Mouse (Mus musculus): ENCODE measurements at regions not wholly inside any gene's neighbourhood (a gene's known extent, or its start where the extent isn't known, plus 50 kb on each side); places are given as distances from the start of the nearest gene placed in this dataset.

- H3K4me1 ChIP-seq (ENCODE audit: control insufficient read depth, insufficient read depth, low read length) = no peaks in the 10 kb centered on the region
- no peak overlapping the region for H3K4me3 ChIP-seq (ENCODE audit: insufficient read depth, low read depth, low read length)
- DNase-seq = no peak
- no peak overlapping the region for H3K27ac ChIP-seq (ENCODE audit: insufficient read depth, low read depth, low read length)
- no peaks in the 10 kb centered on the region for H3K36me3 ChIP-seq (ENCODE audit: control insufficient read depth, insufficient read depth, low read length)
- no peaks in the 10 kb centered on the region for H3K27me3 ChIP-seq (replicated peaks; ENCODE audit: control insufficient read depth, insufficient read depth, low read length)
- WGBS = 75% methylated on average over 4 of the region's 4 CpGs
- no peak for TF ChIP-seq POLR2A (IDR thresholded peaks at IDR 0.05; ENCODE audit: low read depth, low read length)
- TF ChIP-seq CTCF (conservative IDR thresholded peaks at IDR 0.05; ENCODE audit: insufficient read depth, insufficient read length, low read depth, low read length) = no peak
Measured at GRCm38 (mm10) chr1:19615688-19616087, 407.0 kb downstream of the Tfap2b start.

- no peak for DNase-seq
- H3K27me3 ChIP-seq (replicated peaks; ENCODE audit: control insufficient read depth, insufficient read depth, low read length) = no peaks in the 10 kb centered on the region
- H3K4me3 ChIP-seq (ENCODE audit: insufficient read depth, low read depth, low read length) = no peak overlapping the region
- 81% methylated on average over 8 of the region's 8 CpGs for WGBS
- H3K27ac ChIP-seq (ENCODE audit: insufficient read depth, low read depth, low read length) = no peak overlapping the region
- H3K4me1 ChIP-seq (ENCODE audit: control insufficient read depth, insufficient read depth, low read length) = no peaks in the 10 kb centered on the region
- TF ChIP-seq CTCF (conservative IDR thresholded peaks at IDR 0.05; ENCODE audit: insufficient read depth, insufficient read length, low read depth, low read length) (no peak), POLR2A (IDR thresholded peaks at IDR 0.05; ENCODE audit: low read depth, low read length) (no peak)
- H3K36me3 ChIP-seq (ENCODE audit: control insufficient read depth, insufficient read depth, low read length) = no peaks in the 10 kb centered on the region
Measured at GRCm38 (mm10) chr1:19639136-19639535, 430.4 kb downstream of the Tfap2b start.

- H3K27me3 ChIP-seq (replicated peaks; ENCODE audit: control insufficient read depth, insufficient read depth, low read length) = no peaks in the 10 kb centered on the region
- no peaks in the 10 kb centered on the region for H3K36me3 ChIP-seq (ENCODE audit: control insufficient read depth, insufficient read depth, low read length)
- no peak overlapping the region for H3K4me3 ChIP-seq (ENCODE audit: insufficient read depth, low read depth, low read length)
- no peak for TF ChIP-seq CTCF (conservative IDR thresholded peaks at IDR 0.05; ENCODE audit: insufficient read depth, insufficient read length, low read depth, low read length)
- no peak for TF ChIP-seq POLR2A (IDR thresholded peaks at IDR 0.05; ENCODE audit: low read depth, low read length)
- 84% methylated on average over 2 of the region's 2 CpGs for WGBS
- DNase-seq = no peak
- no peak overlapping the region for H3K27ac ChIP-seq (ENCODE audit: insufficient read depth, low read depth, low read length)
- no peaks in the 10 kb centered on the region for H3K4me1 ChIP-seq (ENCODE audit: control insufficient read depth, insufficient read depth, low read length)
Measured at GRCm38 (mm10) chr1:19647713-19648589, 439.2 kb downstream of the Tfap2b start.

GRCm38 (mm10) chr1:19662142-19662541 is 453.4 kb downstream of the Tfap2b start:
- Histone ChIP-seq H3K36me3 (ENCODE audit: control insufficient read depth, insufficient read depth, low read length) (no peaks in the 10 kb centered on the region), H3K27ac (ENCODE audit: insufficient read depth, low read depth, low read length) (no peak overlapping the region), H3K4me3 (ENCODE audit: insufficient read depth, low read depth, low read length) (no peak overlapping the region), H3K4me1 (ENCODE audit: control insufficient read depth, insufficient read depth, low read length) (no peaks in the 10 kb centered on the region), H3K27me3 (replicated peaks; ENCODE audit: control insufficient read depth, insufficient read depth, low read length) (no peaks in the 10 kb centered on the region)
- DNase-seq = no peak
- TF ChIP-seq POLR2A (IDR thresholded peaks at IDR 0.05; ENCODE audit: low read depth, low read length) = no peak
- WGBS = 83% methylated on average over 5 of the region's 5 CpGs

GRCm38 (mm10) chr1:19662779-19663178 is 454.1 kb downstream of the Tfap2b start:
- Histone ChIP-seq H3K36me3 (ENCODE audit: control insufficient read depth, insufficient read depth, low read length) (no peaks in the 10 kb centered on the region), H3K4me3 (ENCODE audit: insufficient read depth, low read depth, low read length) (no peak overlapping the region), H3K27me3 (replicated peaks; ENCODE audit: control insufficient read depth, insufficient read depth, low read length) (no peaks in the 10 kb centered on the region), H3K27ac (ENCODE audit: insufficient read depth, low read depth, low read length) (no peak overlapping the region), H3K4me1 (ENCODE audit: control insufficient read depth, insufficient read depth, low read length) (no peaks in the 10 kb centered on the region)
- WGBS = 93% methylated on average over 2 of the region's 2 CpGs
- no peak for TF ChIP-seq CTCF (conservative IDR thresholded peaks at IDR 0.05; ENCODE audit: insufficient read depth, insufficient read length, low read depth, low read length)
- TF ChIP-seq POLR2A (IDR thresholded peaks at IDR 0.05; ENCODE audit: low read depth, low read length) = no peak
- no peak for DNase-seq

DNA sequence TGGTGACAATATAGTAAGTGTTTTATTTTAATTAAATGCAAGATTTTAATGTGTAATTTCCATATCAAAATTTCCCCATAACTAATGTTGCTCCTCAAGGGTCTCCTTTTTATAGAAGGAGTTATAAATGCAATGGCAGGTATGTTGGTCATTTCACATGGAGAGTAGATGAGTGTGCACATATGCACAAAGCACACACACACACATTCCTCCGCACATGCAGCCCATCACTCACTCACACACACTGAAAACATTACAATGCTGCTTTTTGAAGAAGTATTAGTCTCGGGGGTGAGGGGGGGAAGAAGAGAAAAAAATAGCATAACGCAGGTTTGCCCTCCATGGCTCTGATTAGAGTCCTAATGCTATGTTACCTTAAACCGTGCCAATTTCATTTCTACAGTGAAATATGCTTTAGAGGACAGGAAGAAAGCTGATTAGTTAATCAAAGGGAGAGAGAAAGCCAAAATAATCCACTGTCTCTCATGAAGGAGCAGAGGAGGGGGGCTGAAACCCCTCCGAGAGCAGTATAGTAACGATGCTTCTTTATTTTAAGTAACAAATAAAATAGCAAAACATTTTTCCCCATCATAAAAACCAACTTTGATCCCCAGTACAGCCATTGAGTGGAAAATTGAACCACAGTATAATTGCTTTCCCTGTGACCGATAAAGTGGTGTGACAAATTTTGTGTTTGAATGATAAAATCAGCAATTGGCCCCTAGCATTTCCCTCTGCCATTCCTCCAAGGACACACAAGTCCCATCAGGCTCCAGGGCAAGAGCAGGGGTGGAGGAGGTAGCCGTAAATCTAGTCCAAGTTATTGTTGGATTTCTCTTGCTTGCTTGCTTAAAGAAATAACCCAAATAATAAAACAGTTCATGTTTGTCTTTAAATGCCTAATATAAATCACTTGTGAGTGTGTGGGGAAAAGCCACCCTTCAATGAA is 465.0 kb downstream of the Tfap2b start:
- 46% methylated on average over 8 of the region's 8 CpGs for WGBS
- Histone ChIP-seq H3K4me3 (ENCODE audit: insufficient read depth, low read depth, low read length) (no peak overlapping the region), H3K36me3 (ENCODE audit: control insufficient read depth, insufficient read depth, low read length) (no peaks in the 10 kb centered on the region), H3K27ac (ENCODE audit: insufficient read depth, low read depth, low read length) (no peak overlapping the region), H3K27me3 (replicated peaks; ENCODE audit: control insufficient read depth, insufficient read depth, low read length) (no peaks in the 10 kb centered on the region), H3K4me1 (ENCODE audit: control insufficient read depth, insufficient read depth, low read length) (no peaks in the 10 kb centered on the region)
- TF ChIP-seq POLR2A (IDR thresholded peaks at IDR 0.05; ENCODE audit: low read depth, low read length) = no peak
- TF ChIP-seq CTCF (conservative IDR thresholded peaks at IDR 0.05; ENCODE audit: insufficient read depth, insufficient read length, low read depth, low read length) = no peak
- DNase-seq = no peak

DNA sequence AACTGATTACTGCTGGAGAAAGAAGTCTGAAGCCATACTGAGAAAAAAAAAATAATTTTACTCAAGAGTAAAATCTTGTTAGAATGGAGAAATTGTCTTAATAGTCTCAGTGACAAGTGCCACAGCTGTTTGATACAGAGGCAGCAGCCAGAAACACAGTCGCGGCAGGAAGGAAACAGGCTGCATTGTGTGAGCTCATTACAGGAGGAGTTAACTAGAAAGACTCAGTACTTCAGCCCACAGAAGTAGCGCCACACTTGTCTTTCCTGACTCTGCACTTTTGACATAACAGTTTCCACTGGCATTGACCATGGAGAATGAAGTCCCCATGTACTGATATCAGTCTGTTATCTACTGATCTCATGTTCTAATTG is 465.7 kb downstream of the Tfap2b start:
- DNase-seq = no peak
- H3K4me1 ChIP-seq (ENCODE audit: control insufficient read depth, insufficient read depth, low read length) = no peaks in the 10 kb centered on the region
- H3K4me3 ChIP-seq (ENCODE audit: insufficient read depth, low read depth, low read length) = no peak overlapping the region
- H3K27me3 ChIP-seq (replicated peaks; ENCODE audit: control insufficient read depth, insufficient read depth, low read length) = no peaks in the 10 kb centered on the region
- H3K27ac ChIP-seq (ENCODE audit: insufficient read depth, low read depth, low read length) = no peak overlapping the region
- H3K36me3 ChIP-seq (ENCODE audit: control insufficient read depth, insufficient read depth, low read length) = no peaks in the 10 kb centered on the region
- no peak for TF ChIP-seq POLR2A (IDR thresholded peaks at IDR 0.05; ENCODE audit: low read depth, low read length)
- 26% methylated on average over 3 of the region's 3 CpGs for WGBS
